Mouse (Mus musculus) cortical plate, adult 2 months (tissue): ENCODE results near the gene Tlx2.

Experiments
- CTCF ChIP-seq: fragments of 200-500 bp; IDR thresholded peaks from 2 replicates; pipeline ENCODE4 v1.5.1; 2011; ENCODE audit warnings: mild to moderate bottlenecking, control low read depth, low read length; ENCODE audit not compliant: insufficient read depth; ENCODE audit errors: extremely low read depth
- POLR2A ChIP-seq: fragments of 200-500 bp; IDR thresholded peaks from 2 replicates; pipeline ENCODE4 v1.6.1; 2011; ENCODE audit warnings: mild to moderate bottlenecking, low read length, control low read depth; ENCODE audit not compliant: insufficient read depth; ENCODE audit errors: extremely low read depth

DNA sequence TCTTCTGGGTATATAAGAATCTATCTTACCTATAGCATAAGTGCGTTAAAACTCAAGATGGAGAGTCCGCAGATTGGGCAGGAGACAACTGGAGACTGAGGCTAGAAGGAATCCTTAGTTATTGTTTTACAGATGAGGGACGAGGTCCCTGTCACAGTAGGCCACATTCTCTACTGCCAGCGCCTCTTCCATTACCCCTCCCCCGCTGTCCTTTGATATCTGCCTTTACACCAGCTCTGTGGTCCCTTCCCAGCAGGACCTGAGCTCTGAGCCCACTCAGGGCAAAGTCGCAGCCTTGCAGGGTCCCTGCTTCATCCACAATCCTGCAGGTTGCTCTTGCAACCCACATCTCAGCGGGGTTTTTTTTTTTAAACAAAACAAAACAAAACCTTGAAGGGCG, 1.9 kb downstream of the Tlx2 start:
- no peak for TF ChIP-seq POLR2A
- no peak for TF ChIP-seq CTCF
